Mouse (Mus musculus) liver, postnatal 0 days (tissue): ENCODE data around the gene Sash3.

Experiments used
- CTCF ChIP-seq: sonication (generic); IDR thresholded peaks from 2 replicates; pipeline ENCODE4 v1.5.1; 2016; ENCODE audit warnings: antibody characterized with exemption, low read depth
- EP300 ChIP-seq: IDR thresholded peaks from 2 replicates; pipeline ENCODE4 v1.6.1; 2016; ENCODE audit warnings: antibody characterized with exemption, low read depth, mild to moderate bottlenecking

GRCm38 (mm10) chrX:48184703-48185102, 38.5 kb downstream of the Sash3 start:
- no peak for TF ChIP-seq CTCF
- no peak for TF ChIP-seq EP300
